Mouse (Mus musculus) retina, postnatal 7 days (tissue): ENCODE results near the gene 0610040J01Rik.
A peak's percentile ranks its signal among the peaks of the same experiment; 100 is the strongest.

Source experiments
- DNase-seq: peaks from one replicate; pipeline ENCODE4 v3.0.0-alpha.2; 2012; ENCODE audit warnings: low read depth, low spot score

The 0610040J01Rik gene

DNA sequence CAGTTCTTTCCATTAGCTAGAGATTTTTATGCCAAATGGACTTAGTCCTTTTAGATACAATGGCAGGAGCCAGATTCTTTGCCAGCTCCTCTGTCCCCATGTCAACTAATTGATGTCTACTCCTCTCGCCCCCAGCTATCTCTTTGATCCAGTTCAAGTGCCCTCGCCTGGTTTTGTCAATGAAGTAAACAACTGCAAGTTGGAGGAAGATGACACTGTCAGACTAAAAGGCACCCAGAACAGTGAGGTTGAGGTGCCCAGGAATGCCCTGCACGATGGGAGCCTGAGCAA lies 85.6 kb downstream of the 0610040J01Rik start:
- DNase-seq: no peak

DNA sequence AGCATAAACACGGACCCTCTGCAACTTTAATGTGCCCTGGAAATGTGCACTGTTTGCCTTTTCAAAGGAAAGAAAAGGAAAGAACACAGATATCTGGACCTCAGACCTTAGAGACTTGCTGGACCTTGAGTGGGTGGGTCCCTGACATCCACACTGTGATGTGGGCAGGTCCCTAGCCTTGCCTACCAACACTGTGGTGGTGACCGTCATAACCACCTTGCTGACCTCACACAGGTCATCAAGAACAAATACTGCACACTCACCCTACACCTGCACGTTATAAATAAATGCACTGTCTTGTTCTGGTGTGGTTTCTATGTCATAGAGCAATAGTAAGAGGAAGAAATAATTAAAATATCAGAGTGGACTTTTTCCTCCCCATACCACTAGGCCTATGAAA lies 91.2 kb downstream of the 0610040J01Rik start:
- DNase-seq: no peak

DNA sequence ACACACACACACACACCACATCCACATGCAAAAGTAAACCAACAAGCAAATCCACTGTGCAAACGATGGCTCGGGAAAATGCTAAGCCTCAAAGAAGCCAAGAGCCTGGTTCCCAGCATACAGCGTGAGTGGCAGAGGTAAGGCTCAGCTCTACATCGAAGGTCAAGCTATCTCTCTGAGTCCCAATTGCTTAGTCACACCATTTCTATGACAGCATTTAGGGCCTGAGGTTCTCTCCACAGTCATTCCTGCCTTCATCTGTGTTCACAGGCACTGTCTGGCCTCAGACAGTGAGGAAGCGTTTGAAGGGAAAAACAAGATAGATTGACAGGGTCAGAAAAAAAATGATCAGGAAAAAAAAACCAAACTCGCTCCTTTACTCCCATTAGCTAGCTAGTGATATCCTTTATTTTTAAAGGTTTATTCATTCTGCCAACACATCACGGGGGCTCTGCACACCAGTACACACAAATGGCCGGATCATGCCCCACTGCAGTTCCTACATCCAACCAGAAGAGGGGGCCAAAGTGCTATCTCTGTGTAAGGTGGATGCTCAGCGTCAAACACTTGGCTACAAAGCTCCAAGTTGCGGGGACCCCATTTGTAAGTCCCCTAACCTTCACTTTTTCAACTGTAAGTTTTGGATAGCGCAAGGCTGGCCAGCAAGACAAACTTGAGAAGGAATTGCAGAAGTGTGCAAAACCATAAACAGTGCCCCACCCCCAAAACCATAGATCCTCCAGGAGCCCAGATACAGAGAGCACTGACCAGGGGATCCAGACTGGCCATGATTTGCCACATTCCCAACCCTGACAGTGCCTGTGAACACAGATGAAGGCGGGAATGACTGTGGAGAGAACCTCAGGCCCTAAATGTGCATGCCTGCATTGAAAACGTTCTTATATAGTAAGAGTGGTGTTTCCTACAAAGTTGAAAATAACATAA lies 94.3 kb downstream of the 0610040J01Rik start:
- DNase-seq: peak; percentile 72

DNA sequence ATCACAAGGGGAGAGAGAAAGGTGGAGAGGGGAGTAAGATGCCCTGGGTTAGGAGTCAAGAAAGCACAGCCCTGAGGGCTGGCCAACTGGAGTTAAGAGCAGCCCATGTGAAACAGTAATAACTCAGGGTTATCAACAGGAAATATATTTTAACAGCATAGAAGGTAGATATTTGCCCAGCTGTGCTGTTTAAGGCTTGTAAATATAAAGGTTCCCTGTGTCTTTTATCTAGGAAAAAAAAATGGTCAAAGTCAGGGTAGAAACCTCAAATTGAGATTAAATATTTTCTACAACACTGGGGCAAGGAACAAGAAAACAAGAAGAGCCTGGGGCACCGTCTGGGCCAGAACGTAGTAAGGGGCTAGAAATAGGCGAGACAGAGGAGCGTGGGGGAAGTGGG lies 95.3 kb downstream of the 0610040J01Rik start:
- no peak for DNase-seq

DNA sequence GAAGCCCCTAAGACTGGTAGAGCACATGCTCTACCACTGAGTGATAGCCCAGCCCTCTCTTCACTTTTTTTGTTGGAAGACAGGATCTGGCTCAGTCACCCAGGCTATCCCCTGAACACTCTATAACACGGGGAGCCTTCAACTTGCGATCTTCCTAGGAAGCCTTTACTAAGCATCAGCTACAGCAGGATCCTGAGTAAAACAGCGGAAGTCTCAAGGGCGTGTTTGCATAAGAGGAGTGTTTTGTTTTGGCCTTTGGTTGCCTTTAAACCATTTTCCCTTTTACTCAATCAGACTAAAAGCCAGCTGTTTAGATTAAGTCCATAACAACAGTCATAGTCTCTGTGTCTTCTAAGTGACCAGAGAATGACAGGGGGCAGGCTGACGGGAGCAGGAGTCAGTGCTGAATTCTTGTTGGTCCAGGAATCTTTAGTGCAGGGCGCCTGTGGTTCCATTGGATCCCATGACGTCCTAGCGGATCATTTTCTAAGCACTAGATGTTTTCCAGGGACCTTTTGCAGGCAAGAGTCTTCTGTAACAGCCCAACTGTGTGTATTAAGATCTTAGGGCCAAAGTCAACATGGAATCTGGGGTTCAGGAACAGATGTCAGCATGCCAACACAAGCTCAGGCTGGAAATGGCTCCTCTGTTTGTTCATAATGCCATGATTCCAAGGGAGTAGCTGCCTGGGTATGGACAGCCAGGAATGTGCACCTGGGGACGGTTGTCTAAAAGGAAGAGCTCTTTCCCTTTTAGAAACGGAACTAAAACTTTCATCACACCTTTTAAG lies 98.2 kb downstream of the 0610040J01Rik start:
- no peak for DNase-seq

DNA sequence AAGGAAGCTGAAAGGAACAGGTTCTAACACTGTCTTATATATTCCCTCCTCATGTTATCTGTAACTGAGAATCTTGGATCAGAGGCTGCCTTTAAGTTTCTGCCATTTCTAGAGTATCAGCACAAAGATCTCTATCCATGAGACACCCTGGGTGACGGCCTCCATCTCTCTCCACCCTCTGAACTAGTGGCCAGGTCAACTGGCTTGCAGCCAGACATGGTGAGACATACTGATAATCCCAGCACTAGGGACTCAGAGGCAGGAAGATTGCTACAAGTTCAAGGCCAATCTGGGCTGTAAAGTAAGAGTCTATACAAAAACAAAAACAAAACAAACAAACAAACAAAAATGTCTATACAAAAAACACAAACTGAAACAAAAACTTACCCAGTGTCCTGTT lies 102.7 kb downstream of the 0610040J01Rik start:
- no peak for DNase-seq

DNA sequence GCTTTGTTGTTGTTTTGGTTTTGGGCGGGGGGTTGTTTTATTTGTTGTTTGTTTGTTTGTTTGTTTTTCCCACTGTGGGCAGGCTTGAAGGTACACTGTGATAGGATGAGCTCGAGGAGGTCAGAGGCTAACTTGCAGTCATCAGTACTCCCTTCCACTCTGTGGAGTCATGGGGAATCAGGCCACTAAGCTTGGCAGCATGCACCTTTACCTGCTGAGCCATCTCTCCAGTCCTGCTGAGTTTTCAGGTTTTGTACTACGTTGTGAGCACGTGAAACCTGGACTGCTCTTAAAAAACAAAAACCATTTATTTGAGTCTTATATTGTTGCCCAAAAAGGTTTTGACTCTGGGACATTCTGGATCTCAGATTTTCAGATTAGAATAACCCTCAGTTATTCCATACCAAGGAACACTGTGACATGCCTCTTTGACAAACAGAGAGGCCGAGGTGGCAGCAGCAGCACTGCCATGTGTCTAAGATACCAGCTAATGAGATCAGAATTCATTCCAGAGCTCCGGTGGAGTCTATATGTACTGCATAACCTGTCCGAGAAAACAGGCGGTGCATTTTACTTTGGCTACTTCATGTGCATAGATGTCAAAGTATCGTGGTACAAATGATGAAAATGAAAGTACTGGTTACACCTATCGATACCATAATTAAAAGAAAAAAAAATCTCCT lies 104.4 kb downstream of the 0610040J01Rik start:
- no peak for DNase-seq

DNA sequence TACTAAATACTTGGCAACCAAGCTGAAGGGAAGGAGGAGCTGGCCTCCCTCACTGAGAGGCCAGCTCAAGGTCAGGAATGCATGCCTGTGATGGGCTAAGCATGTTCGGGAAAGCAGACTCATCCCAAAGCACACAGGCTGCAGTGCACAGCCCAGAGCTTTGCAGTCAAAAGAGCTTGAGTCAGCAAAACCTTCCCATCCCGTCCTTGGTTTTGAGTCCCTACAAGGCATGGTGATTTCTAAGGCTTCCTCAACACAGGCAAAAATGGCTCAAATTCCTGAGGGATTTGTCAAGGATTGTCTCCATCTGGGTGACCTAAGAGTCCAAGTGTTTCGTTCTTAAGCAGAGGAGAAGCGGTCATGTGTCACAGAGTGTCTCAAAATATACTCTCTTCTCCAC lies 106.0 kb downstream of the 0610040J01Rik start:
- DNase-seq: no peak

DNA sequence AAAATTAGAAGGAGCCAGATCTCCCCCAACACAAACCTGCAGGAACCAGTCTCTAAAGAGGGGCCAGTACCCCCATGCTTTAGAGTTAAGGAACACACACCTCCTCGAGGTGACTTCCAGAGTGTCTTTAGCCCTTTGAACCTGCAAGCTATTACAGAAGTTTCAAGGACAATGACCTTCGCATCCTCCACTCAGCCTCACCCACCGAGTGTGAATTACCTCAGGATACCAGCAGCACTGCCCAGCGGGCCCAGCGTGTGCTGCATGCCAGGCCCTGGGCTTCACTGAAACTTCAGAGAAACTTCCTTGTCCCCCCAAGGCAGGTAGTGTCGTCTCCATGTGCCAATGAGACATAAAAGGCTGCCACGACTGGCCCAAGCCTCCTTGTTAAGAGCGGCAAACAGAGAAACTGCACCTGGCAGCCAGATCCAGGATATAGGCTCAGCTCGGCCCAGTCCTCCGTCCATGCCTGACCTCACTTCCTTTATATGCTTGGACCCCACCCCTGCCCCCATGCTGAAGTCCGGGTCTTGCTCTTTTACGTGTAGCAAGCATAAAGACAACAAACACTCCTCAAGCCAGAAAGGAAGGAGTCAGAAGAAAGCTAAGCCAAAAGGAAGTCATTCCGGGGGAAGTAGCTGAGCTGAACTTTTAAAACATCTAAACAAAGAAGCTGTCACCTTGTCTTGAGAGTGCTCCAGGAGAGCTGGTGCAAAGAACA lies 111.3 kb downstream of the 0610040J01Rik start:
- no peak for DNase-seq

DNA sequence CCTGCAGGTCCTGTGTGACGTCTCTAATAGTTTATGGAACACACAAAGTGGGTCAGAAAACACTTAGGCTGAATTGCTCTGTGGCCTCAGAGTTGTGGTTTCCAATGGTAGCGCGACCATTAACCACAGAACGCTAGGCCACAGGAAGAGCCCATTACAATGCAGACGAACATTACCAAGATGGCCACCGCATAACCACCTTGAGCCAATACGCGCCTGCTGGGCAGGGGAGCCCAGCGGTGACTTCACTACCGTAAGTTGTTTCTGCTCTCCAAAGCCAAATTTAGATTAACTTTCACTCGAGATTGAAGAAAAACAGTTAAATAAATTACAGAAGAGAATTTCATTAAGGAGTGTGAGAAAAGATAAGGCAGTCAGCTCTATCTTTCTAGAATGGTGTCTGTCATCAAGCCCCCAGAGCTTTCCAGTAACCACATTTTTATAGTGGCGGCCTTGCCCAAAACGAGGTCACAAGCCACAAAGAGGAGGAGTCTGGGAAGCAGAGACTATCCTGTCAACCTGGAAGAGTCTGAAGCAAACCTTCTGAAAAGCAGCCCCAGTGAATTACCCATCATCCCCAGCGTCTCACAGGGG lies 113.0 kb downstream of the 0610040J01Rik start:
- DNase-seq: no peak

DNA sequence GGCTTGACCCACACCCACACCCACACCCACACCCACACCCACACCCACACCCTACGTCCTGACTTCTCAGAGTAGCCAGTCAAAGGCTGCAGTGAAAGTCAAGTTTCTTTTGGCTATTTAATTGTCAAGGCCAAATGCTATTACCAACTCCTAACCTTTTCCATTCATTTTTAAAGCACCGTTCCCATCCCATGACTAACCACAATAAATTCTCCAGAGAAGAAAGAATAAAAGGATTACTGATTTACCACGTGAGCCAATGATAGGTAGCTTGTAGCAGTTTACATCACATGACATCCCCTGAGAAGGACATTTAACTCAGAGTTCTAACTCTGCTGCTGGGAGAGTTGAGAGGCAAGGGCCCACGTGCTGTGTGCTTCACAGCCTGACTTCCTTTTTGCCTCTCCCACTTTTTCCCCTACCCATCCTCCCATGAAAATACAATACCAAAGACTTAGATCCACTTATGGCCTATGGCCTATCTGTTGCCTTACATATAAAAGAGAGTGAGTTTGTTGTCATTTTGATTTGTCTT lies 118.7 kb downstream of the 0610040J01Rik start:
- no peak for DNase-seq

DNA sequence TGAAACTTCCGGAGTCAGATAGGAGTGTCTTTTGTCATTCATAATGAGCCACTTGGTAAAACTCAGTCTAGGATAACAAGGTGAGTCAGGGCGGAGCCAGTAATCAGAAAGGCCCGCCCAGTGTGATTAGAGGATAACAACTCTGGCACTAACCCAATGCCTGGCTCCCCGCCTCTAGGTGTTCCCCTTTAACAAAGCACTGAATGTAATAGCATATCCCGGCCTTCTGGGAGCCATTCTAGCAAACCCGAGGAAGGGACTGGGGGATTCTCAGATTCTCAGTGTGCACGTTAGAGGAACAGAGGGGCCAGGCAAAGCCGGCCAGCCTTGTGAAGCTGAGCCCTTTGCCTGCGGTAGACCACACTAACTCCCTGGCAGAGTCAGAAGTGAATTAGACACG lies 120.7 kb downstream of the 0610040J01Rik start:
- no peak for DNase-seq

DNA sequence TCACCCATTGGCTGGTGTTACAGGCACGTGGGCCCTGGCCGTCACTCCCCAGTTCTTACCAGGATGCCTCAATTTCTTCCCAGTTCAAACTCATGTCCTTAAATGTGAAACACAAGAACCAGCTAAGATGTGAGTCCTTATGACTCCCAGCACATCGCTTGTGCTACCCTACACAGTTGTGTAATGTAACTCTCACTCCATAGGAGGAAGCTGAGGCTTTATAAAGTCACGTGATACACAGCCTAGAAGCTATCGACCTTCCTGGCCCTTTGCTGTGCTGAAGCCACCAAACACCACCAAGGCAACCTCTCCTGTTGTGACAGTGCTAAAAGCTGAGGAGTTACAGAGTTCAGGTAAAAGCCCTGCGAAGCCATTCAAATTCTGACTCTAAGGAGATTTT lies 123.4 kb downstream of the 0610040J01Rik start:
- no peak for DNase-seq

DNA sequence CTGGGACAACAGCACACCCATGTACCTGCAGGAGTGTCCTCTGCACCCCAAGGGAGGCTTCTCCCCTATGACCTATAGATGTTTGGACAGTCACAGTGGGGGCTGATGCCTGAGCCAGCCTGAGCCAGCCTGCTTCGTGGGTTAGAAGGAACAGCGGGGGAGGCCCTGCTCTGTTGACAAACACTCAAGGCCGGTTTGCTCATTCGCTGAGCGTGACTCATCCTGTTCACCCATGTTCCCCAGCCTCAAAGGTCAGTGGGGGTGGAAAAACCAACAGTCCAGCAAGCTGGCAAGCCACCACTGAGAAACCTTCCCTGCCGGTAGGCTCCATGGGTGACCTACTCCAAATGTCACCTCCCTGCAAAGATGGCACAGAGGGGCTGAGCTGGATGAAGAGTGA lies 124.6 kb downstream of the 0610040J01Rik start:
- DNase-seq: no peak

DNA sequence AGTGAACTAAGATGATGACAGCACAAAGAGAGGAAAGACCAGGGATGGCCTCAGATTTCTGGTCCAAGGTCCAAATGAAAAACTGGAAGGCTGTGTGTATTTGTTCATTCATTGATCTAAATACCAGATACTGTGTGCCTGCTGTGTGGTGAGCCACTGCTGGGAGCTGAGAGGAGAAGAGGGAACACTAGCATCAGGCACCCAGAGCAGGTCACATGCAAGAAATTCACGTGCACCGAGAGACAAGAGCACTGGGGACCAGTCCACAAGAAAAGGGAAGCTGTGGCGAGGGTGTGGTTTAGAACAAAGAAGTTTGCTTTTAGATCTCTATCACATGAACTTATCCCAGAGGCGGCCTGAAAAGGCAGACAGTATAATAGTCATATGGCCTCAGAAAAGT lies 126.4 kb downstream of the 0610040J01Rik start:
- DNase-seq: no peak

DNA sequence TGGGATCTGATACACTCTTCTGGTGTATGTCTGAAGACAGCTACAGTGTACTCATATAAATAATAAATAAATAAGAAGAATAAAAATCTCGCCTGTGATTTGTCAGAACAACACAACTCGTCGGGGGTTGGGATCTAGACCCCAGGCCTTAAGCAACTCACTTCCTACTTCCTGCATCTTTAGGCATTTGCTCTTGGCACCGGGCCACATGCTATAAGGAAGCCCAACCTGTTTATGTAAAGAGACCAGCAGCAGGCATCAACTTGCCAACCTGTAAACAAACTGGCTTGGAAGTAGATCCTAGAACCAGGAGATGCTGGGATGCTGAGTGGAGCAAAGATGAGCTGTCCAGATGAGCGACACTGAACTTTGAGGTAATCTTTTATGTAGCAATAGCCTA lies 129.7 kb downstream of the 0610040J01Rik start:
- no peak for DNase-seq

DNA sequence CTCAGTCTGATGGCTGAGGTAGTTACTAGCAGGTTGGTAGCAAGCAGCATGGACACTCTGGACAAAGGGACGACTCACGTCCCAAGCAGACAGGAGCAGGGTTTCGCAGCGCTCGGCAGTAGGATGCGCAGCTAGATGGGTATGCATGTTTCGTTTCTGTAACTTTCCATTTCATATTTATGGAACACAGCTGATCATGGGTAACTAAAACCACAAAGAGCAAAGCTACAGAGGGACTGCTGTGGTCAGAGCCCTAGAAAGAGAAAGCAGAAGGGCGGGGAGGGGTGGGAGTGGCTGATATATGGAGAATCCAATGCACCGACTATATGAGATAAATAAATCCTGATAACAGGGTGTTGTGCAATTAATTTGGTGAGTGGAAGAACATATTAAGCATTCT lies 131.1 kb downstream of the 0610040J01Rik start:
- no peak for DNase-seq

DNA sequence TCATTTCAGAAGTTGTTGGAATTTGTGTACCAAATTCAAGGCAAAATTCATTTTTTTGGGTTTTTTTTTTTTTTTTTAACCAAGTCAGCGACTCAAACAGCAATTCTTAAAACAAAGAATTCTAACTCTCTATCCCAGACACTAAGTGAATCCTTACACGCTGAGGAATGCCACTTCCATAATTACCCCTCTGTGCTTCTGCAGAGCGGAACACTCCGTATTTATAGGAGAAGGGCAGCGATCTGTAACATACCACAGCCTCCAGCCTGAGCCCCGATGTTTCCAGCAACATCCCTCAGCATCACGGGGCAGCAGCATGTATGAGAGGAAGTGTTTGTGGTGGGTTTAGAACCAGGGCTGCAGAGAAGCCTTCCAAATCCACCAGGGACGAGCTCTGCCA lies 135.4 kb downstream of the 0610040J01Rik start:
- DNase-seq: no peak

DNA sequence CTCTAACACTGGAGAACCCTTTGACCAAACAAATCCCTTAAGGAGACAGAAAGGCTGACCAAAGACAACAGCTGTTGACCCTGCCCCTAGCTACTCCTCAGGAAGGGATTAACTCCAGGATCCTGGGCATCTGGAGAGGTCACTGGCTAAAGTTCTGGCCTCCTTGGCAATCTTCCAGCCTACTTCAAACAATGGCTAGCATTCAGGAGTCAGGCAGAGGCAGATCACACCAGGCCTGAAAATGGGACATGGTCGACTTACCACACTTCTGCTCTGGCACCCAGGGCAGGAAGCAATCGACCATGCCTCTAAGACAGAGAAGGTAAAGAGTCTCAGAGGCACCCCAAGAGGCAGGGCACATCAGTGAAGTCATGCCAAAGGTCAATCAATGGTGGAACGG lies 137.0 kb downstream of the 0610040J01Rik start:
- no peak for DNase-seq
